Comparison of ENCODE assay signal across 11 mouse cellular contexts in the genomic region with DNA sequence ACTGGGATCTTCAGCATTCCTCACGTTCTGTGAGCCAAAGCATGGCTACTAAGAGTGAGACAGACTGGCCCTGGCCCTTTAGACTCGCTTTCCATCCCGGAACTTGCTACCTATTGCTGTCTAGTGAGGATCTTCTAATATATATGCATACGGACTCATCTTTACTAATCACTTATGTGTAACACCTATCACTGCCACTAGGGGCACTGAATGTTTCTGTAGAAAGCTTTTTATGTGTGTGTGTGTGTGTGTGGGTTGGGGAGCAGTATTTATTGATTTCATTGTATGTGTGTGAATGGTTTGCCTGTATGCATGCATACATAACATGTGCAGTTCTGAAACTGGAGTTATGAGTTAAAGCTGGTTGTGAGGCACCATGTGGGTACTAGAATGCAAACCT. TPM values are rescaled to one million over a fixed set of nuclear protein-coding genes. Genes with fewer than 3 reads are reported as not detected.
A peak's percentile ranks its signal among the peaks of the same experiment; 100 is the strongest.
DNase-seq lines count a peak whose midpoint lies in the region; ATAC-seq and TF ChIP-seq lines count a peak whose summit lies in the region.
"Had no signal": no experiment of that assay in that cellular context is flagged by ENCODE, and none has a peak within 500 bp of the region (broad histone marks: within the 10 kb centered on the region; RNA-seq: fewer than 3 reads in every experiment).

No protein-coding gene starts in this region.

- POLR2A ChIA-PET in Patski (lab: Charles Lee) = no interaction called here

- no peak for TF ChIP-seq EP300 in liver, embryonic 14.5 days (IDR thresholded peaks at IDR 0.05; ENCODE audit: low read depth)

- in situ Hi-C loops in Patski (cut with MboI; ENCODE audit: low pct_unique_long_range_greater_than_20kb) = no loop called here

- no peaks in the 10 kb centered on the region for H3K36me3 ChIP-seq in liver, embryonic 14.5 days (replicated peaks; ENCODE audit: control insufficient read depth, insufficient read depth, low read depth)
- no peaks in the 10 kb centered on the region for H3K36me3 ChIP-seq in kidney, embryonic 16.5 days (ENCODE audit: insufficient read depth, low read length)
- H3K36me3 ChIP-seq: embryonic facial prominence, embryonic 15.5 days had no signal

- DNase-seq in cerebellum, postnatal 10 days = peak; percentile 29 to 57
- no peak for DNase-seq in cerebellum, postnatal 4 days (ENCODE audit: low spot score in 2 of 2)
- DNase-seq in liver, embryonic 14.5 days (ENCODE audit: low read depth in 3 of 3, low spot score in 3 of 3) = no peak
- no peak for DNase-seq in liver
- DNase-seq in Patski (ENCODE audit: low read depth, low spot score) = no peak
- DNase-seq in testis, postnatal 10 days (ENCODE audit: low spot score) = no peak
- DNase-seq: gastrocnemius, postnatal 25 days; right cerebral cortex, postnatal 14 days had no signal

- H3K9ac ChIP-seq in liver, embryonic 14.5 days (replicated peaks) = no peak overlapping the region
- H3K9ac ChIP-seq in kidney, embryonic 16.5 days (replicated peaks; ENCODE audit: low read length) = no peak overlapping the region
- H3K9ac ChIP-seq: embryonic facial prominence, embryonic 15.5 days had no signal

- no peak for ATAC-seq in liver, embryonic 14.5 days (ENCODE audit: insufficient read depth)
- ATAC-seq in Patski = no peak
- ATAC-seq in neutrophil, adult 5-6 weeks (ENCODE audit: extremely low read depth, insufficient number of reproducible peaks, low FRiP score, poor library complexity, severe bottlenecking) = peak; percentile 33; the same call in 1 of the 2 replicates
- ATAC-seq in kidney, embryonic 16.5 days (ENCODE audit: low FRiP score, low TSS enrichment) = no peak

- no peaks in the 10 kb centered on the region for H3K27me3 ChIP-seq in liver, embryonic 14.5 days (ENCODE audit: control insufficient read depth, insufficient read depth, low read length)
- no peaks in the 10 kb centered on the region for H3K27me3 ChIP-seq in Patski
- no peaks in the 10 kb centered on the region for H3K27me3 ChIP-seq in kidney, embryonic 16.5 days (ENCODE audit: insufficient read depth, low read length)
- H3K27me3 ChIP-seq: embryonic facial prominence, embryonic 15.5 days had no signal

- H3K4me3 ChIP-seq in liver, embryonic 14.5 days (ENCODE audit: insufficient read depth in 1 of 2, low read depth in 2 of 2, low read length in 2 of 2) = no peak overlapping the region
- no peak overlapping the region for H3K4me3 ChIP-seq in kidney, embryonic 16.5 days (ENCODE audit: low read length)
- H3K4me3 ChIP-seq: embryonic facial prominence, embryonic 15.5 days had no signal

- CTCF ChIA-PET in Patski (lab: Charles Lee) = interaction anchor here (0.9 to 1.6 kb wide), 6 partner anchors 10 to 568 kb away, joined by 3 to 4 read pairs (median 3); no protein-coding TSS in a partner anchor

- no peaks in the 10 kb centered on the region for H3K4me1 ChIP-seq in liver, embryonic 14.5 days (replicated peaks; ENCODE audit: control insufficient read depth in 2 of 2, insufficient read depth in 2 of 2, low read length in 1 of 2)
- 0 out of 2 replicates have a peak, but pooled peaks cover 4% of the 10 kb centered on the region for H3K4me1 ChIP-seq in kidney, embryonic 16.5 days (ENCODE audit: insufficient read depth, low read length)
- H3K4me1 ChIP-seq: embryonic facial prominence, embryonic 15.5 days had no signal

- H3K9me3 ChIP-seq in liver, embryonic 14.5 days (ENCODE audit: control insufficient read depth, low read length) = no peaks in the 10 kb centered on the region
- H3K9me3 ChIP-seq in kidney, embryonic 16.5 days (ENCODE audit: low read length) = no peaks in the 10 kb centered on the region
- H3K9me3 ChIP-seq: embryonic facial prominence, embryonic 15.5 days had no signal

- peak; percentile 34; the same call in 1 of the 2 replicates for TF ChIP-seq CTCF in liver, embryonic 14.5 days (IDR thresholded peaks at IDR 0.05; ENCODE audit: low read depth)
- peak; percentile 45 for TF ChIP-seq CTCF in Patski (IDR thresholded peaks at IDR 0.05)

- 32% methylated on average over 4 of the region's 4 CpGs for WGBS in liver, embryonic 14.5 days (ENCODE audit: insufficient replicate concordance)
- WGBS in kidney, embryonic 16.5 days = 82% methylated on average over 4 of the region's 4 CpGs

- no peak overlapping the region for H3K27ac ChIP-seq in liver, embryonic 14.5 days
- no peak overlapping the region for H3K27ac ChIP-seq in kidney, embryonic 16.5 days (ENCODE audit: low read length)
- H3K27ac ChIP-seq: embryonic facial prominence, embryonic 15.5 days had no signal

- no peak overlapping the region for H3K4me2 ChIP-seq in liver, embryonic 14.5 days (ENCODE audit: low read depth)
- H3K4me2 ChIP-seq in kidney, embryonic 16.5 days (replicated peaks; ENCODE audit: low read depth, low read length) = no peak overlapping the region
- H3K4me2 ChIP-seq: embryonic facial prominence, embryonic 15.5 days had no signal

RNA-seq across cellular contexts. Expression of gene Esr1, which starts 17.6 kb away (rescaled TPM):
- polyA plus RNA-seq in liver, embryonic 14.5 days (2012; rRNA removed) = 0.06 and 0.08 TPM in 2 replicates
- 0.13 and 0.29 TPM in 2 replicates for polyA plus RNA-seq in liver, embryonic 14.5 days (2014; fragmentation: Nextera tagmentation; extraction: Ambion mirVana)
- 0.18 TPM for polyA plus RNA-seq in Patski (2021)
- total RNA-seq in neutrophil, adult 5-6 weeks (2017) = 2.2 and 3.2 TPM in 2 replicates
- polyA plus RNA-seq in kidney, embryonic 16.5 days (2015; fragmentation: Nextera tagmentation; extraction: Ambion mirVana) = 2.5 and 2.6 TPM in 2 replicates

Comparison
In these comparisons a context has a peak if more than half of its experiments do, and no peak if none do; other contexts are left out.
1. DNase-seq: peak in cerebellum, postnatal 10 days (2 of 2); none in cerebellum, postnatal 4 days (0 of 2), liver, embryonic 14.5 days (0 of 3), liver (single experiment), Patski (single experiment) and testis, postnatal 10 days (single experiment).